Mouse (Mus musculus): ENCODE data around the gene Duox1. TPM values are rescaled to one million over a fixed set of nuclear protein-coding genes. Genes with fewer than 3 reads are reported as not detected.

Gene Duox1
- polyA plus RNA-seq, 1 experiment from 2014 or later, result 0.10 TPM

DNA sequence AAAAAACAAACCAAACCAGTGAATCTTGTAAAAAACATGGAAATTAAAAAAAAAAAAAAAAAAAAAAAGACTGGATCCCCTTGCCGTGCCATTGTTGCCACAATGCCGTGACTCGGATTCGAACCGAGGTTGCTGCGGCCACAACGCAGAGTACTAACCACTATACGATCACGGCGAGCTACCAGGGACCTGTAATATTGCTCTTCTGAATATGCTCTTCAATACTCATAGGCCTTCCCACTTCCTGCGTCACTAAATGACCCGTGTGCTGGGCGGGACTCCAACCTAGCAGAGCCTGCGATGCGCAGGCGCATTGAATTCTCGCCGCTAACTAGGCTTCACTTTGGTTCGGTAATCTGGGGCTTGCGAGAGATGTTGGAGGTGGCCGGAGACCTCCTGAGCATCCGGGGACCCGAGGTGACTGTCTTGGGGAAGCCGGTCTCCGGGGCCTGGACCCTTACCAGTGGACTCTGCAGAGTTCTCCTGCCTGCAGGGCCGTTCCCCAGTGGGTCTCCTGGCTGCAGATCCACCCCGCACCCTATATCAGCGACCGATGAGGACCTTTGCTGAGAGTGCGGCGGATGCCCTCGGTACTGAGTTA lies 60.0 kb downstream of the Duox1 start:
- peak; percentile 77 for ATAC-seq
- H3K9me3 ChIP-seq (ENCODE audit: control insufficient read depth, low read length), result no peaks in the 10 kb centered on the region
- no peaks in the 10 kb centered on the region for H3K36me3 ChIP-seq (ENCODE audit: control insufficient read depth, insufficient read depth)
- H3K4me2 ChIP-seq (ENCODE audit: low read length), result peak overlapping the region; percentile 89
- WGBS, result under 1% methylated on average over 32 of the region's 32 CpGs
- H3K27ac ChIP-seq (ENCODE audit: low read length), result peak overlapping the region; percentile 90
- H3K9ac ChIP-seq (replicated peaks; ENCODE audit: low read depth, low read length), result peak overlapping the region; percentile 89
- peaks cover 9% of the 10 kb centered on the region for H3K4me1 ChIP-seq (replicated peaks; ENCODE audit: control insufficient read depth, insufficient read depth, low read length)
- H3K4me3 ChIP-seq (replicated peaks; ENCODE audit: low read length), result peak overlapping the region; percentile 76
- 0 out of 2 replicates have a peak, but pooled peaks cover 6% of the 10 kb centered on the region for H3K27me3 ChIP-seq (replicated peaks; ENCODE audit: control insufficient read depth, insufficient read depth, low read length)

DNA sequence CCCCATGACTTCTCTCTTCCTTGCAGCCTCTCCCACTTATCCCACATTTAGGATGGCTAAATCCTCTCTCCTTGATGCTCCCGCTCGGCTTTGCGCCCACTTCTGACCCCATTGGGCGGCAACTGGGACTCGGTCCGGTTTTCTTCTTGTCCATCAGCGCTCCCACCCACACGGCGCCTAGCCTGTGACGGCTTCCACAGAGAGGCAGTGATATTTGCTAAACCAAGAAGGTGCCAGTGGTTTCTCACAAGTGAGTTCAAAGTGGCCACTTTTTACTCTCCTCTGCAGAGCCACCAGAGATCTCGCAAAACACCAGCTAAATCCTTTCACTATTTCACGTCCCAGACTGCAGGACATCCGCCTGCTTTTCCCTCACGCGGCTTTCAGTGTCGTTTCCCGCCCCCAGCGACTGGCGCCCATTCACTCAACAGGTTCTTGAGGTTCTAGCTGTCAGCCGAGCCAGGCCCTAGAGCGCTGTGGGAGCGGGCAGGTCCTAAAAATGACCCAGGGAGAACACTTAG lies 60.6 kb downstream of the Duox1 start:
- peaks cover 9% of the 10 kb centered on the region for H3K4me1 ChIP-seq (replicated peaks; ENCODE audit: control insufficient read depth, insufficient read depth, low read length)
- under 1% methylated on average over 22 of the region's 22 CpGs for WGBS
- H3K4me2 ChIP-seq (ENCODE audit: low read length), result peak overlapping the region; percentile 89
- ATAC-seq, result no peak
- H3K36me3 ChIP-seq (ENCODE audit: control insufficient read depth, insufficient read depth), result no peaks in the 10 kb centered on the region
- no peaks in the 10 kb centered on the region for H3K9me3 ChIP-seq (ENCODE audit: control insufficient read depth, low read length)
- 0 out of 2 replicates have a peak, but pooled peaks cover 1% of the 10 kb centered on the region for H3K27me3 ChIP-seq (replicated peaks; ENCODE audit: control insufficient read depth, insufficient read depth, low read length)
- H3K9ac ChIP-seq (replicated peaks; ENCODE audit: low read depth, low read length), result peak overlapping the region; percentile 89
- peak overlapping the region; percentile 90 for H3K27ac ChIP-seq (ENCODE audit: low read length)
- peak overlapping the region; percentile 76 for H3K4me3 ChIP-seq (replicated peaks; ENCODE audit: low read length)

DNA sequence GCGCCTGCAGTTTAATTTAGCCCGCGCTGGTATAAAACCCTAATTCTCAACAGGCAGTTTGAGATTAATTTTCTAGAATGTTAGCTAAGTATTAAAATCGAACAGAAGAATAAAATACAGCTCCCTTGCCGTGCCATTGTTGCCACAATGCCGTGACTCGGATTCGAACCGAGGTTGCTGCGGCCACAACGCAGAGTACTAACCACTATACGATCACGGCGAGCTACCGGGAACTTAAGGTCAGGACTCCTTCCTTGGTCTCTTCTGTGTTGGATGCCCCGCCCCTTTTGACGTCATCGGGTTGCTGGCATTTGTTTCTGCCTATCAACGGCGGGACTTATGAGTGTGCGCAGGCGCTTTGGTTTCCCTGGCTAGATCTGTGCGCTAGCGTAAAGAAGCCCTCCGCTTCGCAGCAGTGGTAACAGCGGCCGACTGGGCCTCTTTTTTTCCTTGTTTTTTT lies 61.8 kb downstream of the Duox1 start:
- Histone ChIP-seq H3K4me1 (replicated peaks; ENCODE audit: control insufficient read depth, insufficient read depth, low read length) (peaks cover 9% of the 10 kb centered on the region), H3K4me2 (ENCODE audit: low read length) (peak overlapping the region; percentile 55), H3K9me3 (ENCODE audit: control insufficient read depth, low read length) (no peaks in the 10 kb centered on the region), H3K36me3 (ENCODE audit: control insufficient read depth, insufficient read depth) (no peaks in the 10 kb centered on the region), H3K27ac (ENCODE audit: low read length) (peak overlapping the region; percentile 96), H3K27me3 (replicated peaks; ENCODE audit: control insufficient read depth, insufficient read depth, low read length) (no peaks in the 10 kb centered on the region), H3K4me3 (replicated peaks; ENCODE audit: low read length) (peak overlapping the region; percentile 75), H3K9ac (replicated peaks; ENCODE audit: low read depth, low read length) (peak overlapping the region; percentile 76)
- under 1% methylated on average over 28 of the region's 28 CpGs for WGBS
- peak; percentile 88 for ATAC-seq

DNA sequence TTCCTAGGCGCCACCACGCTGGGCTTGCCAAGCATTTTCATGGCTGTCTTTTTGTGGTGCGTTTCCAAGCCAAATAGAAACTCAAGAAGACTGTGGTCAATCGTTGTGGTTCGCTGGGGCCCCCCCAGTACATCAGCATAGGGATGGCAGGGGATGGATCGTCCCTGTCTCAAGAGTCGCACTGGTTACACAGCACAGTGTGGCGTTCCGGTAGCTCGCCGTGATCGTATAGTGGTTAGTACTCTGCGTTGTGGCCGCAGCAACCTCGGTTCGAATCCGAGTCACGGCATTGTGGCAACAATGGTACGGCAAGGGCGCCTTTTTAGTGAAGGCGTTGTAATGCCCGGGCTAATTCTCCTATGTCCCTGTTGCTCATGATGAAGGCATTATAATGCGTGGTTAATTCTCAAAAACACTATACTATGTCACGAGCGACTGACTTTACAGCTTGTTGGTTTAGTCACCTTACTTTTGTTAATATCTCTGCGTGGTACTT lies 62.3 kb downstream of the Duox1 start:
- H3K36me3 ChIP-seq (ENCODE audit: control insufficient read depth, insufficient read depth), result no peaks in the 10 kb centered on the region
- H3K27ac ChIP-seq (ENCODE audit: low read length), result peak overlapping the region; percentile 96
- H3K4me2 ChIP-seq (ENCODE audit: low read length), result peak overlapping the region; percentile 55
- no peaks in the 10 kb centered on the region for H3K9me3 ChIP-seq (ENCODE audit: control insufficient read depth, low read length)
- 0% methylated on average over 26 of the region's 26 CpGs for WGBS
- ATAC-seq, result peak; percentile 81
- peak overlapping the region; percentile 76 for H3K9ac ChIP-seq (replicated peaks; ENCODE audit: low read depth, low read length)
- H3K4me1 ChIP-seq (replicated peaks; ENCODE audit: control insufficient read depth, insufficient read depth, low read length), result peaks cover 9% of the 10 kb centered on the region
- H3K4me3 ChIP-seq (replicated peaks; ENCODE audit: low read length), result peak overlapping the region; percentile 75
- no peaks in the 10 kb centered on the region for H3K27me3 ChIP-seq (replicated peaks; ENCODE audit: control insufficient read depth, insufficient read depth, low read length)

DNA sequence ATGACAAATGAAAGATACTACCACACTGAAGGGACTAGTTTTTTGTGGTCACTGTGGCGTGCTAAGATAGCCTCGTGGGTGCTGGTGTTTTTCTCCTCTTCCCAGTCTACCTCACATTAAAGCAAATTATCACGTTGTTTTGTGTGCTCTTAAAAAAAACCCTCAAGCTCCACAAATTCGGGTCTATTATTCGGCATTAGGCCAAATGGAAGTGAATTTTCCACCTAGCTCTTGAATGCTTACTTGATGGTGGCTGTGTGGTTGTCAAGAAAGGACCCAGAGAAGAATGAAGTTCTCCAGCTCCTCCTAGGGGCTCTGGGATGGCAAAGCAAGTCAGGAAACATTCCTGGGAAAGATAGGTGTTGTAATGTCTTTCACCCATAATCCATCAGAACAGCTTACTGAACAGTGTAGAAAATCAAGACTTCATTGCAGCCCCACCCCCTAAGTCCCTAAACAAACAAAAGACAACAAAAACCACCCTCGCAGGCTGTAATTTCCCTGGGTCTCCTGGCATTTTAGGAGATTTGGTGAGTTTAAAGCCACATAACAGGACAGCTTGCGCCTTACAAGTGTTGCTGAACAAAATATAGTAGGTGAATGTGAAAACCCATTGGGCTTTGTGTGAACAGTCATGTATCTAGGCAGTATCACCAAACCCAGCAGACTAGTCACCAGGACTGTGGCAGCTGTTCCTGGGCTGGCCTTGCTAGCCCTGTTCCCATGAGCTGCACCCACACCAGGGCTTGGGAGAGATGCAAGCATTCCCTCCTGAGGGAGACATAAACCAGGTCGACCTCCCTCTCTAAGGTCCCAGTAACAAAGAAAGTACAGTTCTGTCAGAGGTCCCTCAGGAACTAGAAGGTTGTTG lies 63.2 kb downstream of the Duox1 start:
- Histone ChIP-seq H3K9ac (replicated peaks; ENCODE audit: low read depth, low read length) (peak overlapping the region; percentile 14; the same call in 1 of the 2 replicates), H3K9me3 (ENCODE audit: control insufficient read depth, low read length) (no peaks in the 10 kb centered on the region), H3K36me3 (ENCODE audit: control insufficient read depth, insufficient read depth) (no peaks in the 10 kb centered on the region), H3K27me3 (replicated peaks; ENCODE audit: control insufficient read depth, insufficient read depth, low read length) (no peaks in the 10 kb centered on the region), H3K27ac (ENCODE audit: low read length) (peak overlapping the region; percentile 96), H3K4me1 (replicated peaks; ENCODE audit: control insufficient read depth, insufficient read depth, low read length) (peaks cover 9% of the 10 kb centered on the region), H3K4me2 (ENCODE audit: low read length) (peak overlapping the region; percentile 55), H3K4me3 (replicated peaks; ENCODE audit: low read length) (peak overlapping the region; percentile 75)
- WGBS, result 18% methylated on average over 8 of the region's 8 CpGs
- ATAC-seq, result no peak

DNA sequence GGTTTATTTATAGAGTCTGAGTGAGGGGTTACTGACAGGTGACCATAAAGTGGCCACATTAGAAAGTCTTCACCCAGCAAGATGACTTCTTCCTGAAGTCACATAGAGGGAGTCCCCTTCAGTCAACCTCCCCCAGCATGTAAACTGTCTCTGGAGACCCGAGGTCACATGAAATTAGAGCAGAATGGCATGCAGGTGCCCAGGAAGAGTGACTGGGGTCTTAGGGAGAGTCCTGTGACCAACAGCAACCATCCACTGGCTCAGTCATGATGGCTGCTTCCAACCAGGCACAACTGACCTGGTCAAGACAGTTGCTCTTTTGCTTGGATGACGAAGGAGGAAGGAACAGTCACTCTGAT lies 63.8 kb downstream of the Duox1 start:
- no peaks in the 10 kb centered on the region for H3K36me3 ChIP-seq (ENCODE audit: control insufficient read depth, insufficient read depth)
- 46% methylated on average over 2 of the region's 2 CpGs for WGBS
- ATAC-seq, result no peak
- no peak overlapping the region for H3K9ac ChIP-seq (replicated peaks; ENCODE audit: low read depth, low read length)
- no peak overlapping the region for H3K4me2 ChIP-seq (ENCODE audit: low read length)
- H3K27ac ChIP-seq (ENCODE audit: low read length), result no peak overlapping the region
- no peaks in the 10 kb centered on the region for H3K9me3 ChIP-seq (ENCODE audit: control insufficient read depth, low read length)
- no peak overlapping the region for H3K4me3 ChIP-seq (replicated peaks; ENCODE audit: low read length)
- no peaks in the 10 kb centered on the region for H3K27me3 ChIP-seq (replicated peaks; ENCODE audit: control insufficient read depth, insufficient read depth, low read length)
- H3K4me1 ChIP-seq (replicated peaks; ENCODE audit: control insufficient read depth, insufficient read depth, low read length), result peaks cover 9% of the 10 kb centered on the region

DNA sequence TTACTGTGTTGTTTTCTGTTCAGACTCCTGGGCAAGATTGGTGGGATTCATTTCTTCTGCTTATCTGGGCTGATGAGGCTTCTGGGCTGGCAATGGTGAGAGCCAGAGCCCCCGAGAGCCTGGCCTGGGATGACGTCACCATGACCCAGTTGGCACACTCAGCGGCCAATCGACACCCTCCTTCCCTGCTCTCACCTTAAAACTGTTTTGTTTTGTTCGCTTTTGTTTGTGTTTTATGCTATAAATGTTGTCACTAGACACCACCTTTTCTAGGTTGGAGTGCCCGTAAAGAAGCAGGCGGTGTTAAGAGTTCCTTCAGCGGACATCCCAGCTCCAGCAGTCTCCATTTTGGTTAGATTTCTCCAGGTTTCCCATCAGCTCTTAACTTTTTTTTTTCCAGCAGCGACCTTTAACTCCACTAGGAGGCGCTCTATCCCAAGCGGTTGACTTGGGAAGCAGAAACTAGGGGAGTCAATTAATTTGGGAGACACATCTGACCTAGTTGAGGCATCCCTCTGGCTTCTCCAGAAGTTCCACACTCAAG lies 65.4 kb downstream of the Duox1 start:
- Histone ChIP-seq H3K36me3 (ENCODE audit: control insufficient read depth, insufficient read depth) (no peaks in the 10 kb centered on the region), H3K4me2 (ENCODE audit: low read length) (peak overlapping the region; percentile 25), H3K4me3 (replicated peaks; ENCODE audit: low read length) (no peak overlapping the region), H3K9ac (replicated peaks; ENCODE audit: low read depth, low read length) (no peak overlapping the region), H3K4me1 (replicated peaks; ENCODE audit: control insufficient read depth, insufficient read depth, low read length) (peaks cover 6% of the 10 kb centered on the region), H3K27ac (ENCODE audit: low read length) (no peak overlapping the region), H3K9me3 (ENCODE audit: control insufficient read depth, low read length) (no peaks in the 10 kb centered on the region), H3K27me3 (replicated peaks; ENCODE audit: control insufficient read depth, insufficient read depth, low read length) (no peaks in the 10 kb centered on the region)
- no peak for ATAC-seq
- 8% methylated on average over 11 of the region's 11 CpGs for WGBS

DNA sequence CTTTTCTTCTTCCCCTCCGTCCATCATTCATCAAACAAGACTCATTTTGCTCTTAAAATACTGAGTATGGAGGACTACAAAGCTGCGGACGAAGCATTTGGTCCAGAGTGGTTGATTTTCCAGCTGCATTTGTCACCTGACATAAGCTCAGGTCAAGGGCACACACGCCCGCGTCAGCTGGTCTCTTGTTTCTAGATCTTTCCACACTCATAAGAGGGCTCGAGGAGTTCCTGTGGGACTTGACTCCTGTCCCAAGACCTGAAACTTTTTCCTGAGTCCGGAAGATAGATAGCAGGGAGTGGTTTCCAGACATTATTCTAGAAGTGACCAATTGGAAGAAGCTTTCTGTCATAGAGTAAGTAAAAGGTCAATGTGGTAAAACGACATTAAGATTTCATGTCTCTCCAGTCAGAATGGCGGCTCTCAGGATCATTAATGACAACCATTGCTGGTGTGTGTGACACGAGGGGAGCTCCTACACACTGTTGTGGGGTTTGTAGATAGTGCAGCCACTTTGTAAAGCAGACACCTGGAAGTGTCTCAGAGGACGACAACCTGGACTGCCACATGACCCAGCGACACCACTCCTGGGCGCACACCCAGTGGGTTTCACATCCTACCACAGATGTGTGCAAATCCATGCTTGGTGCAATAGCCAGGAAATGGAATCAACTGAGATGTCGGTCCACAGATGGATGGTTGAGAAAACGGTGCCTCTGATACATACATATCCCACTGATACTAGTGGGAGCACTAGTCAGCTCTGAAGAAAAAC lies 66.0 kb downstream of the Duox1 start:
- Histone ChIP-seq H3K36me3 (ENCODE audit: control insufficient read depth, insufficient read depth) (no peaks in the 10 kb centered on the region), H3K27ac (ENCODE audit: low read length) (no peak overlapping the region), H3K27me3 (replicated peaks; ENCODE audit: control insufficient read depth, insufficient read depth, low read length) (no peaks in the 10 kb centered on the region), H3K4me3 (replicated peaks; ENCODE audit: low read length) (no peak overlapping the region), H3K9ac (replicated peaks; ENCODE audit: low read depth, low read length) (no peak overlapping the region), H3K4me1 (replicated peaks; ENCODE audit: control insufficient read depth, insufficient read depth, low read length) (0 out of 2 replicates have a peak, but pooled peaks cover 2% of the 10 kb centered on the region), H3K9me3 (ENCODE audit: control insufficient read depth, low read length) (no peaks in the 10 kb centered on the region), H3K4me2 (ENCODE audit: low read length) (no peak overlapping the region)
- no peak for ATAC-seq
- WGBS, result 79% methylated on average over 16 of the region's 16 CpGs
